In genomic region chr1:75234606-75235005, GRCm38 (mm10) we compare ENCODE assay signal across 9 mouse cellular contexts. TPM values are rescaled to one million over a fixed set of nuclear protein-coding genes. Genes with fewer than 3 reads are reported as not detected.
A peak's percentile ranks its signal among the peaks of the same experiment; 100 is the strongest.
DNase-seq lines count a peak whose midpoint lies in the region; ATAC-seq and TF ChIP-seq lines count a peak whose summit lies in the region.
"Had no signal": no experiment of that assay in that cellular context is flagged by ENCODE, and none has a peak within 500 bp of the region (broad histone marks: within the 10 kb centered on the region; RNA-seq: fewer than 3 reads in every experiment).

No protein-coding gene starts in this region.

- ATAC-seq in kidney, embryonic 15.5 days (replicated peaks; ENCODE audit: low FRiP score), result no peak
- peak; percentile 69 for ATAC-seq in erythroid progenitor cell, adult 5-6 weeks (replicated peaks; ENCODE audit: low FRiP score, poor library complexity, severe bottlenecking)
- peak; percentile 73 to 78 for ATAC-seq in hematopoietic stem cell, adult 5-6 weeks (replicated peaks in 1 of 2; ENCODE audit: insufficient read depth in 1 of 2, low FRiP score in 2 of 2, low TSS enrichment in 1 of 2, low read depth in 1 of 2, poor library complexity in 2 of 2, severe bottlenecking in 2 of 2)
- ATAC-seq in limb, embryonic 11.5 days (ENCODE audit: insufficient number of reproducible peaks, low FRiP score, low TSS enrichment, low read depth), result no peak
- 0 out of 2 replicates have a peak, but pooled peaks have one; percentile 39 for ATAC-seq in midbrain, embryonic 12.5 days (ENCODE audit: low FRiP score, low read depth)

- no peak overlapping the region for H3K9ac ChIP-seq in kidney, embryonic 15.5 days
- no peak overlapping the region for H3K9ac ChIP-seq in limb, embryonic 11.5 days (ENCODE audit: low read length)
- H3K9ac ChIP-seq in midbrain, embryonic 12.5 days (replicated peaks), result no peak overlapping the region

- H3K4me1 ChIP-seq in kidney, embryonic 15.5 days, result peaks cover 23% of the 10 kb centered on the region
- H3K4me1 ChIP-seq in bone marrow macrophage, adult 2 months (ENCODE audit: control insufficient read depth, insufficient read depth, low read length), result peaks cover 19% of the 10 kb centered on the region
- peaks cover 6% of the 10 kb centered on the region; the same call in 1 of the 2 replicates for H3K4me1 ChIP-seq in limb, embryonic 11.5 days (ENCODE audit: control insufficient read depth, insufficient read depth, low read length)
- H3K4me1 ChIP-seq in midbrain, embryonic 12.5 days, result peaks cover 19% of the 10 kb centered on the region; the same call in 1 of the 2 replicates

- H3K4me2 ChIP-seq in kidney, embryonic 15.5 days, result no peak overlapping the region
- H3K4me2 ChIP-seq in limb, embryonic 11.5 days (ENCODE audit: low read depth, severe bottlenecking), result peak overlapping the region; percentile 4; the same call in 1 of the 2 replicates
- no peak overlapping the region for H3K4me2 ChIP-seq in midbrain, embryonic 12.5 days (replicated peaks)

- DNase-seq in kidney, adult 11 months, result peak; percentile 75
- DNase-seq in limb, embryonic 11.5 days (ENCODE audit: low spot score), result peak; percentile 55
- DNase-seq in spleen, postnatal 14 days (ENCODE audit: low spot score in 2 of 2), result peak; percentile 54 to 67

- TF ChIP-seq POLR2A in bone marrow macrophage, adult 2 months (IDR thresholded peaks at IDR 0.05; ENCODE audit: borderline replicate concordance, low read depth, low read length), result no peak

- H3K9me3 ChIP-seq in kidney, embryonic 15.5 days (replicated peaks), result no peaks in the 10 kb centered on the region
- no peaks in the 10 kb centered on the region for H3K9me3 ChIP-seq in limb, embryonic 11.5 days (ENCODE audit: control insufficient read depth, low read length)
- H3K9me3 ChIP-seq in midbrain, embryonic 12.5 days, result no peaks in the 10 kb centered on the region

- H3K27me3 ChIP-seq in kidney, embryonic 15.5 days, result peaks cover 6% of the 10 kb centered on the region; the same call in 1 of the 2 replicates
- H3K27me3 ChIP-seq in limb, embryonic 11.5 days (ENCODE audit: control insufficient read depth, insufficient read depth, low read length), result no peaks in the 10 kb centered on the region
- H3K27me3 ChIP-seq in midbrain, embryonic 12.5 days, result peaks cover 14% of the 10 kb centered on the region; the same call in 1 of the 2 replicates

- H3K36me3 ChIP-seq in kidney, embryonic 15.5 days, result peaks cover 9% of the 10 kb centered on the region
- H3K36me3 ChIP-seq in limb, embryonic 11.5 days (ENCODE audit: control insufficient read depth, insufficient read depth, low read length), result no peaks in the 10 kb centered on the region
- H3K36me3 ChIP-seq in midbrain, embryonic 12.5 days, result 0 out of 2 replicates have a peak, but pooled peaks cover 2% of the 10 kb centered on the region

- H3K27ac ChIP-seq in kidney, embryonic 15.5 days, result no peak overlapping the region
- no peak overlapping the region for H3K27ac ChIP-seq in bone marrow macrophage, adult 2 months (ENCODE audit: insufficient read depth, low read depth, low read length)
- H3K27ac ChIP-seq in limb, embryonic 11.5 days (replicated peaks; ENCODE audit: low read depth, low read length), result no peak overlapping the region
- no peak overlapping the region for H3K27ac ChIP-seq in midbrain, embryonic 12.5 days (replicated peaks)

- H3K4me3 ChIP-seq in kidney, embryonic 15.5 days (replicated peaks), result no peak overlapping the region
- no peak overlapping the region for H3K4me3 ChIP-seq in bone marrow macrophage, adult 2 months (ENCODE audit: insufficient read depth, low read length)
- H3K4me3 ChIP-seq in limb, embryonic 11.5 days (ENCODE audit: low read depth, low read length), result no peak overlapping the region
- no peak overlapping the region for H3K4me3 ChIP-seq in midbrain, embryonic 12.5 days

- TF ChIP-seq CTCF in bone marrow macrophage, adult 2 months (IDR thresholded peaks at IDR 0.05; ENCODE audit: low read depth, low read length), result peak; percentile 7; the same call in 1 of the 2 replicates

- under 1% methylated on average over 8 of the region's 8 CpGs for WGBS in kidney, embryonic 15.5 days
- 2% methylated on average over 8 of the region's 8 CpGs for WGBS in limb, embryonic 11.5 days
- 2% methylated on average over 8 of the region's 8 CpGs for WGBS in midbrain, embryonic 12.5 days

RNA-seq across cellular contexts. Expression of gene Dnajb2, which starts 1.6 kb away (rescaled TPM):
- 33.8 and 38.6 TPM in 2 replicates for polyA plus RNA-seq in kidney, embryonic 15.5 days (2015; fragmentation: Nextera tagmentation; extraction: Ambion mirVana)
- polyA plus RNA-seq in bone marrow macrophage, adult 2 months (2012; ENCODE audit: insufficient read depth, insufficient read length, missing spikeins), result 6.7 and 10.7 TPM in 2 replicates
- total RNA-seq in erythroid progenitor cell, adult 5-6 weeks (2015; ENCODE audit: low replicate concordance), result 154 and 158 TPM in 2 replicates
- 356 and 386 TPM in 2 replicates for total RNA-seq in erythroid progenitor cell, adult 5-6 weeks (2017; ENCODE audit: low replicate concordance)
- total RNA-seq in hematopoietic stem cell, adult 5-6 weeks (2017), result 12.5 and 15.4 TPM in 2 replicates
- polyA plus RNA-seq in limb, embryonic 11.5 days (2014; fragmentation: Nextera tagmentation; extraction: Ambion mirVana), result 16.9 and 17.6 TPM in 2 replicates
- 45.6 and 46.0 TPM in 2 replicates for polyA plus RNA-seq in midbrain, embryonic 12.5 days (2016; fragmentation: Nextera tagmentation; extraction: Ambion mirVana)

RNA-seq across cellular contexts. Expression of gene A630095N17Rik, which starts 2.7 kb away (rescaled TPM):
- polyA plus RNA-seq in kidney, embryonic 15.5 days (2015; fragmentation: Nextera tagmentation; extraction: Ambion mirVana), result not detected in 2 replicates
- not detected in 2 replicates for polyA plus RNA-seq in bone marrow macrophage, adult 2 months (2012; ENCODE audit: insufficient read depth, insufficient read length, missing spikeins)
- not detected in 2 replicates for total RNA-seq in erythroid progenitor cell, adult 5-6 weeks (2015; ENCODE audit: low replicate concordance)
- not detected in 2 replicates for total RNA-seq in erythroid progenitor cell, adult 5-6 weeks (2017; ENCODE audit: low replicate concordance)
- total RNA-seq in hematopoietic stem cell, adult 5-6 weeks (2017), result 2.6 TPM in 1 of 2 replicates, not detected in the other
- polyA plus RNA-seq in limb, embryonic 11.5 days (2014; fragmentation: Nextera tagmentation; extraction: Ambion mirVana), result not detected in 2 replicates
- not detected in 2 replicates for polyA plus RNA-seq in midbrain, embryonic 12.5 days (2016; fragmentation: Nextera tagmentation; extraction: Ambion mirVana)
- total RNA-seq: adrenal gland, adult 18-20 months had no signal

RNA-seq across cellular contexts. Expression of gene Tuba4a, which starts 14.9 kb away (rescaled TPM):
- polyA plus RNA-seq in kidney, embryonic 15.5 days (2015; fragmentation: Nextera tagmentation; extraction: Ambion mirVana), result 63.8 and 64.3 TPM in 2 replicates
- polyA plus RNA-seq in bone marrow macrophage, adult 2 months (2012; ENCODE audit: insufficient read depth, insufficient read length, missing spikeins), result 38.7 and 47.0 TPM in 2 replicates
- total RNA-seq in erythroid progenitor cell, adult 5-6 weeks (2015; ENCODE audit: low replicate concordance), result 474 and 550 TPM in 2 replicates
- total RNA-seq in erythroid progenitor cell, adult 5-6 weeks (2017; ENCODE audit: low replicate concordance), result 246 TPM in 2 replicates
- 133 and 166 TPM in 2 replicates for total RNA-seq in hematopoietic stem cell, adult 5-6 weeks (2017)
- 14.0 and 16.4 TPM in 2 replicates for polyA plus RNA-seq in limb, embryonic 11.5 days (2014; fragmentation: Nextera tagmentation; extraction: Ambion mirVana)
- 5.9 and 7.6 TPM in 2 replicates for polyA plus RNA-seq in midbrain, embryonic 12.5 days (2016; fragmentation: Nextera tagmentation; extraction: Ambion mirVana)

RNA-seq across cellular contexts. Expression of gene Stk16, which starts 24.0 kb away (rescaled TPM):
- 142 and 148 TPM in 2 replicates for polyA plus RNA-seq in kidney, embryonic 15.5 days (2015; fragmentation: Nextera tagmentation; extraction: Ambion mirVana)
- 41.9 and 46.0 TPM in 2 replicates for polyA plus RNA-seq in bone marrow macrophage, adult 2 months (2012; ENCODE audit: insufficient read depth, insufficient read length, missing spikeins)
- total RNA-seq in erythroid progenitor cell, adult 5-6 weeks (2015; ENCODE audit: low replicate concordance), result 96.0 and 112 TPM in 2 replicates
- total RNA-seq in erythroid progenitor cell, adult 5-6 weeks (2017; ENCODE audit: low replicate concordance), result 82.3 and 141 TPM in 2 replicates
- total RNA-seq in hematopoietic stem cell, adult 5-6 weeks (2017), result 79.1 and 86.0 TPM in 2 replicates
- 125 and 132 TPM in 2 replicates for polyA plus RNA-seq in limb, embryonic 11.5 days (2014; fragmentation: Nextera tagmentation; extraction: Ambion mirVana)
- polyA plus RNA-seq in midbrain, embryonic 12.5 days (2016; fragmentation: Nextera tagmentation; extraction: Ambion mirVana), result 124 and 135 TPM in 2 replicates

RNA-seq across cellular contexts. Expression of gene Glb1l, which starts 24.0 kb away (rescaled TPM):
- polyA plus RNA-seq in kidney, embryonic 15.5 days (2015; fragmentation: Nextera tagmentation; extraction: Ambion mirVana), result 44.9 and 45.8 TPM in 2 replicates
- polyA plus RNA-seq in bone marrow macrophage, adult 2 months (2012; ENCODE audit: insufficient read depth, insufficient read length, missing spikeins), result 27.1 and 28.0 TPM in 2 replicates
- total RNA-seq in erythroid progenitor cell, adult 5-6 weeks (2015; ENCODE audit: low replicate concordance), result 23.1 and 23.9 TPM in 2 replicates
- total RNA-seq in erythroid progenitor cell, adult 5-6 weeks (2017; ENCODE audit: low replicate concordance), result 14.2 and 43.3 TPM in 2 replicates
- total RNA-seq in hematopoietic stem cell, adult 5-6 weeks (2017), result 13.3 and 23.6 TPM in 2 replicates
- 17.7 and 18.5 TPM in 2 replicates for polyA plus RNA-seq in limb, embryonic 11.5 days (2014; fragmentation: Nextera tagmentation; extraction: Ambion mirVana)
- polyA plus RNA-seq in midbrain, embryonic 12.5 days (2016; fragmentation: Nextera tagmentation; extraction: Ambion mirVana), result 23.2 and 25.7 TPM in 2 replicates

Comparison
In these comparisons a context has a peak if more than half of its experiments do, and no peak if none do; other contexts are left out.
1. ATAC-seq: peak in erythroid progenitor cell, adult 5-6 weeks (single experiment), hematopoietic stem cell, adult 5-6 weeks (2 of 2) and midbrain, embryonic 12.5 days (single experiment); none in kidney, embryonic 15.5 days (single experiment) and limb, embryonic 11.5 days (single experiment).
2. Peak in every context shown above with its lines, with median percentiles within 50 percentile points of each other: DNase-seq.